Mouse (Mus musculus) bone marrow, adult 2 months (tissue): Measurements from ENCODE around the gene Chp2. TPM values are rescaled to one million over a fixed set of nuclear protein-coding genes. Genes with fewer than 3 reads are reported as not detected.

Experiments used
- H3K27ac ChIP-seq: fragments of 200-500 bp; 2 replicates; pipeline ENCODE4 v1.5.1; 2012; ENCODE audit warnings: low read depth, mild to moderate bottlenecking, control low read depth, inconsistent platforms, low read length; ENCODE audit not compliant: control insufficient read depth, poor library complexity, insufficient read depth
- H3K4me1 ChIP-seq: fragments of 200-500 bp; 2 replicates; pipeline ENCODE4 v1.6.1; 2011; ENCODE audit warnings: low read length; ENCODE audit not compliant: control insufficient read depth, insufficient read depth
- H3K4me3 ChIP-seq: fragments of 200-500 bp; replicated peaks from 2 replicates; pipeline ENCODE3; 2011; ENCODE audit warnings: mild to moderate bottlenecking, low read depth, low read length, control low read depth; ENCODE audit not compliant: control insufficient read depth
- CTCF ChIP-seq: fragments of 200-500 bp; IDR thresholded peaks from 2 replicates; pipeline ENCODE4 v1.5.1; 2011; ENCODE audit warnings: low read length, control low read depth; ENCODE audit not compliant: control insufficient read depth, insufficient read depth
- POLR2A ChIP-seq: fragments of 200-500 bp; IDR thresholded peaks from 2 replicates; pipeline ENCODE4 v1.6.1; 2011; ENCODE audit warnings: low read depth, mild to moderate bottlenecking, control low read depth, low read length, borderline replicate concordance; ENCODE audit not compliant: control insufficient read depth
- WGBS: fragments of 180-500 bp; shearing (Covaris S2); methylation state at CpG from one replicate; pipeline ENCODE4 v1.1.7; 2018; 5-methylcytosine and 5-hydroxymethylcytosine counted together
- polyA plus RNA-seq: library from polyadenylated mRNA; stranded (reverse); fragments of >200 nt; gene quantifications from 2 replicates; pipeline ENCODE4 v1.2.4, GENCODE M21; 2011; ENCODE audit warnings: low replicate concordance; ENCODE audit not compliant: missing spikeins, insufficient read depth, insufficient read length

The Chp2 gene
- polyA plus RNA-seq, 1 experiment: 8.3 TPM

DNA sequence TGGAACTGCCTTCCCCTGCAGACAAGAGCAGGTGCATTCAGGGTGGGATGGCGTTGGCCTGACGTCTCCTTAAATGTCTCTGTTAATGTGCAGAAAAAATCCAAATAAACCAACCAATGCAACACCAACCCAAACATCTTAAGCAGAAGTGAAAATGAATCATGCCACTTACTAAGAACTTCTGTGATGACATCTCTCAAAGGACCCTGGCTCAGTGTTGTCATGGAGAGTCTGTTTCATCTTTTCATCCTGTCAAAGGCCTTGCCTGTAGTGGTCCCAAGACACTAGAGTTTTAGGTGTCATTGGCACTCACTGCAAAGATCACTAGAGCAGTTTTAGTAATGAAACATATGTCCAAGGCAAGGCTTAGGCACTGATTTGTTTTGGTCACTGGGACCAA is 53.0 kb downstream of the Chp2 start:
- H3K4me1 ChIP-seq: no peaks in the 10 kb centered on the region; the same call in 1 of the 2 replicates
- TF ChIP-seq CTCF: no peak
- TF ChIP-seq POLR2A: no peak
- no peak overlapping the region for H3K4me3 ChIP-seq

More for the DNA sequence above, 53.0 kb downstream of the Chp2 start:
- no peak overlapping the region for H3K27ac ChIP-seq
- whole genome bisulfite sequencing: 83% methylated on average over 2 of the region's 2 CpGs

Other genes with a start within 250 kb of the Chp2 start
- gene Cog7, start 237.8 kb upstream of the Chp2 start, polyA plus RNA-seq: 3.4 and 9.2 TPM in 2 replicates
- gene Gga2, start 198.3 kb upstream of the Chp2 start, polyA plus RNA-seq: 23.3 and 35.6 TPM in 2 replicates
- 9.0 and 13.8 TPM in 2 replicates for gene Ubfd1, start 152.3 kb upstream of the Chp2 start, polyA plus RNA-seq
- 1.6 and 2.3 TPM in 2 replicates for gene Ears2, start 152.2 kb upstream of the Chp2 start, polyA plus RNA-seq
- 74.3 and 130 TPM in 2 replicates for gene Ndufab1, start 117.6 kb upstream of the Chp2 start, polyA plus RNA-seq
- gene Palb2, start 86.5 kb upstream of the Chp2 start, polyA plus RNA-seq: 5.9 and 10.7 TPM in 2 replicates
- gene Dctn5, start 86.5 kb upstream of the Chp2 start, polyA plus RNA-seq: 46.6 and 62.2 TPM in 2 replicates
- 36.1 and 36.6 TPM in 2 replicates for gene Plk1, start 60.1 kb upstream of the Chp2 start, polyA plus RNA-seq
- gene Ern2, start 33.3 kb upstream of the Chp2 start, polyA plus RNA-seq: 0.32 TPM in 1 of 2 replicates, not detected in the other
- 47.9 and 115 TPM in 2 replicates for gene Prkcb, start 69.3 kb downstream of the Chp2 start, polyA plus RNA-seq